Mouse (Mus musculus) brain, embryonic 14.5 days (tissue): ENCODE results near the gene Sgms1.

Experiments
- CTCF ChIP-seq: fragments of 200-500 bp; IDR thresholded peaks from 2 replicates; pipeline ENCODE4 v1.5.1; 2012; ENCODE audit warnings: inconsistent platforms, mild to moderate bottlenecking, moderate library complexity, borderline replicate concordance; ENCODE audit not compliant: insufficient read depth, insufficient read length; ENCODE audit errors: extremely low read depth
- POLR2A ChIP-seq: fragments of 200-500 bp; IDR thresholded peaks from 2 replicates; pipeline ENCODE4 v1.6.1; 2012; ENCODE audit warnings: mild to moderate bottlenecking, inconsistent platforms, borderline replicate concordance; ENCODE audit not compliant: poor library complexity, insufficient read depth, insufficient read length, severe bottlenecking; ENCODE audit errors: extremely low read depth

GRCm38 (mm10) chr19:32363587-32363986, 25.9 kb downstream of the Sgms1 start:
- TF ChIP-seq CTCF (no peak), POLR2A (no peak)
